Mouse (Mus musculus): Measurements from ENCODE around the gene Cfap126. TPM values are rescaled to one million over a fixed set of nuclear protein-coding genes. Genes with fewer than 3 reads are reported as not detected.
"Not testable (repeated sequence)": the region's sequence is repeated elsewhere in the genome, so short reads cannot be mapped to it uniquely, and the experiment has no call there.

The Cfap126 gene
- polyA plus RNA-seq, 1 experiment from 2014 or later, result 2.3 TPM

DNA sequence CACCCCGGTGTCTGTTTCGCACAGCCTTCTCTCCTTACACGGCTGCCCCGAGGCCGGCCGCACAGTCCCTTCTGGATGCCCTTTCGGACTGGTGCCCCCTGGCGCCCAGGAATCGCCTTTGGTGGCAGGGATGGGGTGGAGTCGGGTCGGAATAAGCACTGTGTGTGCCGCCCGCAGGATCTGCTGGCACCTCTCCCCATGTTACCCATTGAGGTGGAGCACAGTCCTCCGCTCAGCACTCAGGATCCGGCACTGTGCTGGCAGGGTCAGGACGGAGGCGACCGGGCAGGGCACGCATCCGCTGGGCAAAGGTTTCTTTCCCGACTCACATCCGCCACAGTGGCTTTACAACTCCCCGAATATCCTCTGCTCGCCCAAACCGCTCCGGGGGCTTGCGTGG is 35.8 kb upstream of the Cfap126 start:
- WGBS, result 7% methylated on average over 19 of the region's 27 CpGs
- H3K4me1 ChIP-seq, result not testable (repeated sequence)
- H3K4me2 ChIP-seq (replicated peaks), result peak overlapping the region; percentile 40

DNA sequence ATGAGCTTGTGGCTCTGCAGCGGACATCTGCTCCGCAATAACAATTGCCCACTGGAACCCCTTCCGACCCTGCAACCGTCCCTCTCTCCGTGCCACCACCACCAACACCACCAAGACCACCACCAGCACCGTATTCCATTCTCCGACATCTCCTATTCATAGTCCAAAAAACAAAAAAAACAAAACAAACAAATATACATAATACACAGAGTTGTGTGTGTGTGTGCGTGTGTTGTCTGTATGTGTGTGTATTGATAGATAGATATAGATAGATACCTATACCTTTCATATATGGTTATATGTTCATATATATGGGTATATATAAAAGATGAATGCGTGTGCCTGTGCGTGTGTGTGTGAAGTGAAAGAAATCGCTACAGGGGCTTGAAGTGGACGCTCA is 35.3 kb upstream of the Cfap126 start:
- not testable (repeated sequence) for H3K36me3 ChIP-seq; H3K9ac ChIP-seq; H3K4me3 ChIP-seq; H3K9me3 ChIP-seq; H3K4me1 ChIP-seq; H3K27ac ChIP-seq; ATAC-seq (ENCODE audit: low FRiP score, low read depth)
- 21% methylated on average over 12 of the region's 12 CpGs for WGBS
- Histone ChIP-seq H3K4me2 (replicated peaks) (peak overlapping the region; percentile 37), H3K27me3 (replicated peaks) (peaks cover 31% of the 10 kb centered on the region)

More for the DNA sequence above, 35.8 kb upstream of the Cfap126 start:
- not testable (repeated sequence) for H3K36me3 ChIP-seq, H3K4me3 ChIP-seq, H3K9me3 ChIP-seq, H3K9ac ChIP-seq, H3K27ac ChIP-seq
- ATAC-seq (ENCODE audit: low FRiP score, low read depth), result peak; percentile 10; the same call in 1 of the 2 replicates
- peaks cover 31% of the 10 kb centered on the region for H3K27me3 ChIP-seq (replicated peaks)

DNA sequence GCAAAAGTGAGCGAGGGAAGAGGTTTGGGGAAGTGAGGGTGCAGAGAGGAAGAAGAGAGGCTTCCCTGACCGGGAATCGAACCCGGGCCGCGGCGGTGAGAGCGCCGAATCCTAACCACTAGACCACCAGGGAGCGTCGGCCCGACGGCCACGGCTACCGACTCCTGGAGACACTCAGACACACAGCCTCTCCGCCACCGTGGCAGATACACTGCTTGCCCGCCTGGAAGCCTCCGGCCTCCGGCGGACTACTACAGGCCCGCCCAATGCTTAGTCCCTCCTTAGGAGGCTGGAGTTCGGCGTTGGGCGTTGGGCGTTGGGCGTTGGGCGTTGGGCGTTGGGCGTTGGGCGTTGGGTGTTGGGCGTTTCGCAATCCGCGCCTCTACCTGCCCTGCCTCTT is 34.4 kb upstream of the Cfap126 start:
- H3K4me1 ChIP-seq; H3K9ac ChIP-seq; H3K27ac ChIP-seq; H3K36me3 ChIP-seq; H3K4me2 ChIP-seq (replicated peaks); H3K4me3 ChIP-seq; H3K9me3 ChIP-seq: not testable (repeated sequence)
- peak; percentile 34 for ATAC-seq (ENCODE audit: low FRiP score, low read depth)
- WGBS, result 0% methylated on average over 1 of the region's 35 CpGs
- H3K27me3 ChIP-seq (replicated peaks), result peaks cover 24% of the 10 kb centered on the region

DNA sequence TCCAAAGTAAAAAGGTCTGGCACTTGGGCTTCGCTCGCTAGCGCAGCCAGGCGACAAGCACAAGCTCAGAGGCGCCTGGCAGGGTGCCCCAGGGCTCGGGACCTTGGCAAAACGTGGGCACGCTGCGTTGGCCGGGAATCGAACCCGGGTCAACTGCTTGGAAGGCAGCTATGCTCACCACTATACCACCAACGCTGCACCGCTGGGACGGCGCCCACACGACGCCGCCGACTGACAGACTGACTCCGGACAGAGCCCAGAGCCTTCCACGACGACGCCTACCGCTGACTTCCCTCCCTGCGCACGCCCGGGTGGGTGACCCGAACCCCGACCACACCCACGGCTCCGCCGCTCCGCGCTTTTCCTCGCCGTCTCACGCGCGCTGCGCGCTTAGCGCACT is 33.9 kb upstream of the Cfap126 start:
- not testable (repeated sequence) for H3K4me1 ChIP-seq; H3K9me3 ChIP-seq; H3K9ac ChIP-seq; H3K36me3 ChIP-seq; H3K4me3 ChIP-seq; H3K4me2 ChIP-seq (replicated peaks); H3K27ac ChIP-seq
- WGBS, result no CpG with 5 or more reads among the region's 43 CpGs
- H3K27me3 ChIP-seq (replicated peaks), result peaks cover 23% of the 10 kb centered on the region
- peak; percentile 33 for ATAC-seq (ENCODE audit: low FRiP score, low read depth)

DNA sequence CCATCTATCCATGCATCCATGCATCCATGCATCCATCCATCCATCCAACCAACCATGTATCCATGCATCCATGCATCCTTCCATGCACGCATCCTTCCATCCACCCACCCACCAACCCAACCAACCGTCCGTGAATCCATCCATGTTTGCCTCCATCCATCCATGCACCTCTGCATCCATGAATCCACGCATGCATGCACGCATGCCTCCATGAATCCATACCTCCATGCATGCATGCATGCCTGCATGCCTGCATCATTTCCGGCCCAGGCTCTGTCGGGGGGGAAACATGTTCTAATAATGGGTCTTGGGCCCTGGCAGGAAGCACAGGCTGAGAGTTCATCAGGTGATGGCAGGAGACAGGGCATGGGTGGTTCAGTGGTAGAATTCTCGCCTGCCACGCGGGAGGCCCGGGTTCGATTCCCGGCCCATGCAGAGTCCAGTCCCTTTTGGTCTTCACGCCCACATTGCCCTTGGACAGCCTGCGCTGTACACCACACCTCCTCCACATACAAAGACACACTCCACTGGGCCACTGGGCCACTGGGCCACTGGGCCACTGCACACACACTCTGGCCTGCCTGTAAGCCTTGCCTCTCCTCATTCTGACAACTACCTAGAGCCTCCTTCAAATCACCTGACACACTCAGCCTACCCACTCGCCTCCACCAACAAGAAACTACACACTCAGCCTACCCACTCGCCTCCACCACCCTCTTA is 32.0 kb upstream of the Cfap126 start:
- H3K4me2 ChIP-seq (replicated peaks); H3K9me3 ChIP-seq; H3K4me1 ChIP-seq; H3K36me3 ChIP-seq; H3K4me3 ChIP-seq; H3K27ac ChIP-seq; H3K9ac ChIP-seq: not testable (repeated sequence)
- H3K27me3 ChIP-seq (replicated peaks), result peaks cover 32% of the 10 kb centered on the region
- 40% methylated on average over 12 of the region's 17 CpGs for WGBS
- peak; percentile 14; the same call in 1 of the 2 replicates for ATAC-seq (ENCODE audit: low FRiP score, low read depth)

DNA sequence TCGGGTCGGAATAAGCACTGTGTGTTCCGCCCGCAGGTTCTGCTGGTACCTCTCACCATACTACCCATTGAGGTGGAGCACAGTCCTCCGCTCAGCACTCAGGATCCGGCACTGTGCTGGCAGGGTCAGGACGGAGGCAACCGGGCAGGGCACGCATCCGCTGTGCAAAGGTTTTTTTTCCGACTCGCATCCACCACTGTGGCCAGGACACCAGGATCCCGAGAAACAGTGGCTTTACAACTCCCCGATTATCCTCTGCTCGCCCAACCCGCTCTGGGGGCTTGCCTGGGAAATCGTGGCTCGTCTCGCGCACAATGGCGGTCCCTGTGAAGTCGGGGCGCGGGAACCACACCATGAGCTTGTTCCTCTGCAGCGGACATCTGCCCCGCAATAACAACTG is 28.0 kb upstream of the Cfap126 start:
- Histone ChIP-seq H3K27me3 (replicated peaks) (peaks cover 23% of the 10 kb centered on the region), H3K4me2 (replicated peaks) (peak overlapping the region; percentile 77), H3K9ac (peak overlapping the region; percentile 42; the same call in 1 of the 2 replicates), H3K4me3 (peak overlapping the region; percentile 43), H3K36me3 (no peaks in the 10 kb centered on the region), H3K27ac (no peak overlapping the region), H3K9me3 (no peaks in the 10 kb centered on the region), H3K4me1 (peaks cover 4% of the 10 kb centered on the region; the same call in 1 of the 2 replicates)
- under 1% methylated on average over 26 of the region's 26 CpGs for WGBS
- ATAC-seq (ENCODE audit: low FRiP score, low read depth), result no peak

DNA sequence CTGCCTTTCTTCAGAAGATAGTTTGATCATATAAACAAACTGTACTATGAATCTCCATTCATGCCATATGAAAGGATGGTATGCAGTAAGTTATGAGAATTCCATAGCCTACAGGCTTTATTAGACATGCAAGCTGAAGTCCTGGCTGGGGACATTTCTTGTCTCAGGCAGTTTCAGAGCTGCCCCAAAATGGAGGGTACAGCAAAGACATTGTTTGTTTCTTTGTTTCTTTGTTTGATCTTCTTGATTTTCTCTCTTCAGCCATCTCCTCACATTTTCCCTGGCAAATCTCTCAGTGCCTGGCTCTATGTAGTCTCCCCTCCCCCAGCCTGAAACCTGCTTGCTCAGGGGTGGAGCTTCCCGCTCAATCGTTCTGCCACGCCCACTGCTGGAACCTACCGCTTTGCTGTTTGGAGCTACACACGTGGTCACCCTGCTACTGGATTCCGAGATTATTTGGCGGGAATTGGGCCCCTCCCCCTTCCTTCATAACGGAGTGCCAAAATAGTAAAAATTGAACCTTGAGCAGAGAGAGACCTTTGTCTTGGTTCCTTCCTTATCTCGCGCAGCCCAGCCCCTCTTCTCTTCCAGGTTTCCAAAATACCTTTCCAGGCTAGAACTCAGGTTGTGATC is 25.4 kb upstream of the Cfap126 start:
- H3K9me3 ChIP-seq; H3K9ac ChIP-seq; H3K4me1 ChIP-seq; H3K27ac ChIP-seq; ATAC-seq (ENCODE audit: low FRiP score, low read depth); H3K4me3 ChIP-seq; H3K36me3 ChIP-seq: not testable (repeated sequence)
- 2% methylated on average over 10 of the region's 10 CpGs for WGBS
- peaks cover 16% of the 10 kb centered on the region for H3K27me3 ChIP-seq (replicated peaks)
- peak overlapping the region; percentile 33 for H3K4me2 ChIP-seq (replicated peaks)

DNA sequence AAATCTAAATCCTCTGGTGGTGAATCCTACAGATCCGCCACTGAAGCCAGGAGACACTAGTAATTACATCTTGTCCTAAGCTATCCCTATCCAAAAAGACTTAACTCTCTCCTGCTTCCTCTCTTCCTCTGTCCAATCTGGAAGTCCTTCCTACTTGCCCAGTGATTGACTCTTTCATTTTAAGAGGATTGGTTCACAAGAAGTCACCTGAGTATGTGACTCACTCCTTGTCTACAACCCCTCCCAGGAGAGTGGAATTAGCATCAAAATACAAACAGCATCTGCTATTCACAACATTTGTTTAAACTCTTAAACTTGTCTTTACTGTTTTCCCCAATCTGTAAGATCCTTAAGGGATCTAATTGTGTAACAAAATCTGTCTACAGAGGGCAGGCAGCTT is 23.8 kb upstream of the Cfap126 start:
- Histone ChIP-seq H3K4me2 (replicated peaks) (no peak overlapping the region), H3K4me1 (peaks cover 4% of the 10 kb centered on the region; the same call in 1 of the 2 replicates), H3K9me3 (no peaks in the 10 kb centered on the region), H3K9ac (no peak overlapping the region), H3K4me3 (no peak overlapping the region), H3K27me3 (replicated peaks) (peaks cover 16% of the 10 kb centered on the region), H3K27ac (no peak overlapping the region), H3K36me3 (no peaks in the 10 kb centered on the region)
- ATAC-seq (ENCODE audit: low FRiP score, low read depth), result no peak
- 94% methylated on average over 1 of the region's 1 CpGs for WGBS

DNA sequence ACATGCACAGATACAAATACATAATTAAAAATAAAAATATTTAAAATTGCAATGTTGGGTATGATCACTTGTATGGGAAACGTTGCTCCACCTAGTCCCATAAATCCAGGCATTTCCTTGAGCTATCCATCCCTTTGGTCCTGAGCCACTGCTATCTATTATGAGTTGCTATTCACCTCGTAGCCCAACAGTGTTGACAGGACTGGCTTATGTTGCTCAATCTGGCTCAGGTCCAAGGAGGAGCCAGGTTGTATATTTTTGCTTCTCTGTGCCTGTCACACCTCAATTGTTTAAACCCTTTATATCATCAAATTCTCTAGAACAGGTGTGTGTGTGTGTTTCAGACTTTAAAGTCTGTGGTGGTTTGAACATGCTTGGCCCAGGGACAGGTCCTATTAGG is 23.0 kb upstream of the Cfap126 start:
- no peaks in the 10 kb centered on the region for H3K36me3 ChIP-seq
- no peaks in the 10 kb centered on the region for H3K9me3 ChIP-seq
- H3K9ac ChIP-seq, result no peak overlapping the region
- WGBS, result 83% methylated on average over 2 of the region's 2 CpGs
- no peak overlapping the region for H3K4me2 ChIP-seq (replicated peaks)
- H3K4me3 ChIP-seq, result no peak overlapping the region
- no peak overlapping the region for H3K27ac ChIP-seq
- H3K4me1 ChIP-seq, result peaks cover 2% of the 10 kb centered on the region; the same call in 1 of the 2 replicates
- H3K27me3 ChIP-seq (replicated peaks), result peaks cover 12% of the 10 kb centered on the region
- no peak for ATAC-seq (ENCODE audit: low FRiP score, low read depth)

DNA sequence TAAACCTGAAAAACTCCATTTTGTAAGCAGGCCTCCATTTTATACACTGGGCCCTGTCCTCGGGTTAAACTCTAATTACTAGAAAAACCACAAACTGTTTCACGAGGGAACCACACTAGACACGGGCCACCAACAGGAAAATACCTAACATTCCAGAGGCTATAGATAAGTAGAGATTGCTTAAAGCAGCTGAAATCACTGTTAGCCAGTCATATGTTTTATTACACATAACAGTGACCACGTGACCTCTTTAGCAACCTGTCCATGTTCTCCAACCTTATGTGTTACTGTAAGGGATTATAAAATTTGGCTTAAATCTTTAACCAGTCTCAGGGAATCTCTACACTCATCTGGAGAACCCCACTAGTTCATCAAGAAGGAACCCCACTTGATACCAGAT is 19.3 kb upstream of the Cfap126 start:
- H3K4me2 ChIP-seq (replicated peaks), result no peak overlapping the region
- H3K9ac ChIP-seq, result no peak overlapping the region
- 83% methylated on average over 4 of the region's 4 CpGs for WGBS
- no peak overlapping the region for H3K27ac ChIP-seq
- H3K36me3 ChIP-seq, result no peaks in the 10 kb centered on the region
- peaks cover 5% of the 10 kb centered on the region; the same call in 1 of the 2 replicates for H3K4me1 ChIP-seq
- no peaks in the 10 kb centered on the region; the same call in 1 of the 2 replicates for H3K27me3 ChIP-seq (replicated peaks)
- no peaks in the 10 kb centered on the region for H3K9me3 ChIP-seq
- no peak overlapping the region for H3K4me3 ChIP-seq
- no peak for ATAC-seq (ENCODE audit: low FRiP score, low read depth)

DNA sequence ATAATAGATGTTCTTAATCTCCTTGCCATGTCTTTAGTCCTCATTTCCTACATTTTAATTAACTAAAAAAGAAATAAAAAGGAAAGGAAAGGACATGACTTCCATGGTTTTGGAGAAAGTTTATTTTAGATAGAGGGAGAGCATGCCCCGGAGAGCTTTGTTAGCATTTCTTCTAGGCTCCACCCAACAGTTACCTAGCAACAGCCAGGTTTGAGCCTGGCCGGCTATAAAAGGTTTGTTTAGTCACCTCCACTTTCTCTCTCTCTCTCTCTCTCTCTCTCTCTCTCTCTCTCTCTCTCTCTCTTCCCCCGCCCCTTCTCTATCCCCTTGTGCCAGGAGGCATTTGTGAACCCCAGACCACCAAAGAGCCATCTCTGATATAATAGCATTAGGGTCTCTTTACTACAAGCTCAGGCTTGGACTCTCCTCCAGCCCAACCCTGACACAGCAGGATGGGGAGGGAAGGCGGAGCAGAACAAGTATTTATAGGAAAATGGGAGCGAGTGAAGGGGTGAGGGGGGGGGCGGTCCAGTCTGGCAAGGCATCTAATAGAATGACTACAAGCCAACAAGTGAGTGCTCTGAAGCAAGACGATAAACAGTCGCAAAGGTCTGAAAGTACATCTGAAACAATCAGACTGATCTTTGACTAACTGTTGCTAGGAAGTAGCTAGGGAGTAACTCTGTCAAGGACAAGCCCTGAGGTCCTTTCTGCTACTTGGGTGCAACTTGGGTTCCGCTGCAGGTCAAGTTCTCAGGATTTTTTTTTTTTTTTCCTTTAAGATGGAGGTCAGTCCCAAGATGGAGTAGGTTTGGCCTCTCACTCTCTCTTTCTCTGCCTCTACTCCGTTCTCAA is 17.4 kb upstream of the Cfap126 start:
- 20% methylated on average over 10 of the region's 10 CpGs for WGBS
- H3K36me3 ChIP-seq, result no peaks in the 10 kb centered on the region
- H3K4me2 ChIP-seq (replicated peaks), result no peak overlapping the region
- H3K4me1 ChIP-seq, result peaks cover 5% of the 10 kb centered on the region; the same call in 1 of the 2 replicates
- H3K9me3 ChIP-seq, result no peaks in the 10 kb centered on the region
- ATAC-seq (ENCODE audit: low FRiP score, low read depth), result no peak
- H3K27me3 ChIP-seq (replicated peaks), result no peaks in the 10 kb centered on the region; the same call in 1 of the 2 replicates
- H3K9ac ChIP-seq, result no peak overlapping the region
- no peak overlapping the region for H3K4me3 ChIP-seq
- no peak overlapping the region for H3K27ac ChIP-seq

DNA sequence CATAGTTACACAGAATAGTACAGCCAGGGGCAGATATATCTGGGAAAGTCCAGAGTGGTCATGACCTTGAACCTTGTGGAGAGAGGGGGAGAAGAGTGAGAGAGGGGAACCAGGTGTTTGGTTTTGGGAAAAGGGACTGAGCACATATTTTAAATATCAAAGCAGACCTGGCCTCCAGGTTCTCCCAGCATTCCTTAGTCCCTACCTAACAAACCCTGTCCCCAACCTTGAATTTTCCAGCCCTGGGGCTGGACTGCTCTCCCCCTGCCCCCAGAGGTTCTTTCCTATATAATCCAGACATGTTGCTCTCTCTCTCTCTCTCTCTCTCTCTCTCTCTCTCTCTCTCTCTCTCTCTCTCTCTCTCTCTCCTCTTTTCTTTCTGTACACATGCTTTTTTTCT is 16.6 kb upstream of the Cfap126 start:
- H3K36me3 ChIP-seq, result no peaks in the 10 kb centered on the region
- H3K9ac ChIP-seq, result no peak overlapping the region
- H3K9me3 ChIP-seq, result no peaks in the 10 kb centered on the region
- H3K4me2 ChIP-seq (replicated peaks), result no peak overlapping the region
- no peak overlapping the region for H3K27ac ChIP-seq
- ATAC-seq (ENCODE audit: low FRiP score, low read depth), result no peak
- H3K27me3 ChIP-seq (replicated peaks), result no peaks in the 10 kb centered on the region; the same call in 1 of the 2 replicates
- H3K4me3 ChIP-seq, result no peak overlapping the region
- peaks cover 5% of the 10 kb centered on the region; the same call in 1 of the 2 replicates for H3K4me1 ChIP-seq
